Mouse (Mus musculus) lung, postnatal 36 days (tissue): ENCODE results near the gene Ppp2r5d.

ENCODE experiments used
- DNase-seq: peaks from one replicate; pipeline ENCODE4 v3.0.0; 2022; ENCODE audit warnings: mixed read lengths

The Ppp2r5d gene

GRCm38 (mm10) chr17:46644152-46644805 is 60.6 kb downstream of the Ppp2r5d start:
- DNase-seq = no peak

DNA sequence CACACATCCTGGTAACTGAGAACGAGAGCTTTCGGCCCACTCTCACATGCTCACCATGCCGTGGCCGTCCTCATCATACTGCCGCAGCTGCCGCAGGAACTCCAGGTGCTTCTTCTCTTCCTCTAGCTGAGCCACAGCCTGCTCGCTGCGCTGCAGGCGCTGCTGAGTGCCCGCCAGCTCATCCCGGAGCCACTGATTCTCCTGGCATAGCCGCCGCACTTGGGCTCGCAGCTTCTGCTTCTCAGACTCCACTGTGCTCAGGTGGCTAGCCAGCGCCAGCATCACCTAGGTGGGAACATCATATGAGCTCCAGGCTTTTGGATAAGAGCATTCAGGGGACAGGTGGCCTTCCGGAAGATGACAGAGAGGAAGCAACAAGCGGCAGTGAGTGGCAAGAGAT is 62.9 kb downstream of the Ppp2r5d start:
- DNase-seq = no peak

- no peak for DNase-seq
Measured at GRCm38 (mm10) chr17:46639929-46640328, 65.0 kb downstream of the Ppp2r5d start.

- DNase-seq = peak; percentile 87
Measured at GRCm38 (mm10) chr17:46636831-46637523, 67.9 kb downstream of the Ppp2r5d start.
